Mouse (Mus musculus) T-helper 2 cell (primary cell): ENCODE results near the gene Smarcd1.
"Not testable (repeated sequence)": the region's sequence is repeated elsewhere in the genome, so short reads cannot be mapped to it uniquely, and the experiment has no call there.

Experiments used
- in situ Hi-C: fragments of 300-600 bp; cut with MboI, MseI; formaldehyde crosslinking; loops from one replicate; pipeline ENCODE4 v1.15.1; 2025; ENCODE audit warnings: high pct_unique_total_duplicates

Gene Smarcd1

DNA sequence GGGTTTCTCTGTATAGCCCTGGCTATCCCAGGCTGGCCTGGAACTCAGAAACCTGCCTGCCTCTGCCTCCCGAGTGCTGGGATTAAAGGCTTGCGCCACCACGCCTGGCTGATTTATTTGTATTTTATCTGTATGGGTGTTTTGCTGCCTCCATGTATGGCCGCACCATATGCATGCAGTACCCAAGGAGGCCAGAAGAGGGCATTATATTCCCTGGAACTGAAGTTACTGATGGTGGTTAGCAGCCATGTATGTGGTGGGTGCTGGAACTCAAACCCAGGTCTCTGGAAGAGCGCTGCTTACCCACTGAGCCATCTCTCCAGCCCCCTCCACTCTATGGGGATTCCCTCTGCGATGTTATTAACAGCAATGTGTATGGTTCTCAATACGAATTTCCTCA, 19.0 kb upstream of the Smarcd1 start:
- in situ Hi-C loops = loop anchor here (10.0 kb wide), 1 partner anchor 1192 kb away; no protein-coding TSS in a partner anchor

DNA sequence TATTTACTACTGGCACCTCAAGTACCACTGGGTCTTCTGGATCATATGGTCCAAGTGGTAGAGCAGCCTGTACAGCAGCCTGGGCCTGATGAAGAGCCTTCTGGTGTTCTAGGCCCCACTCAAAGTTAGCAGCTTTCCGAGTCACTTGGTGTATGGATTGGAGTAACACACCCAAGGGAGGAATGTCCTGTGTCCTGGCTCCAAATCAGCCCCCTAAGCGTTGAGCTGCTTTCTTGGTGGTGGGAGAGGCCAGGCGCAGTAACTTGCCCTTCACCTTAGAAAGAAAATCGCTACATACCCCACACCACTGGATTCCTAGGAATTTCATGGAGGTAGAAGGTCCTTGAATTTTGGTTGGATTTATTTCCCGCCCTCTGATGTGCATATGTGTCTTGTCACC, 17.8 kb upstream of the Smarcd1 start:
- in situ Hi-C loops = loop anchor here (10.0 kb wide), 1 partner anchor 1191 kb away; no protein-coding TSS in a partner anchor

DNA sequence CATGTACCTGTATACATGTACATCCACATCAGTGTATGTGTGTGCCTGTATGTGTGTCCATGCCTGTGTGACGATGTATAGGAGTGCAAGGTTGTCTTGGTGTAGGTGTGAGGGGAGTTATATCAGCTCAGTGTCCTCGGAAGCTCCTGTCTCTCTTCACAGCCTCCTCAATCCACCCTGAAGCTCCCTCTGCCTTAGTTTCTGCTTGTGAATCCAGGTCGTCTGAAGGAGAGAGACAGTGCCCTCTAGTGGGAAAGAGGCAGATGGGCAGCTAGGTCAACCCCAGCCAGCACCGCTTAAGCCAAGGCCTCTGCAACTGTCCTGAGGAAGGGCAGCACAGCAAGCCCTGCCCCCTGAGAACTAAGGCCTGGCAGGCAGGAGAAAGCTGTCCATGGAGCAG, 13.2 kb upstream of the Smarcd1 start:
- in situ Hi-C loops = loop anchor here (10.0 kb wide), 1 partner anchor 1186 kb away; no protein-coding TSS in a partner anchor

DNA sequence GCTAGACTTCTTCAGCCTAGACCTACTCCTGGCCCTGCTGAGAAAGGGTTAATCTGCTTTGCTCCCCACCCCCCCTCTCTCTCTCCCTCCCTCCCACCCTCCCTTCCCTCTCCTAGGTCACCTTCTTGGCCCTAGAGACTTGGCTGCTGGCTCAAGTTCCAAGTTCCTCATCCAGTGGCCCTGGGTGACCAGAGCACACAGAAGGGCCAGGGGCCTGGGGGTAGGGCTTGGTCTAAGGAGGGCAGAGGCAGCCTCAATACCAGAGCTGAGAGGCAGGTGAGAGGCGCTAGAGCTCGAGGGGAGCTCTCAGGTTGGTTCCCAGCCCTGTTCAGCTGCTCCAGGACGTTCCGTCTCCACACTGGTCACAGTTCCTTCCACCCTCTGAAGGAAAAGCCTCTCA, 11.0 kb upstream of the Smarcd1 start:
- in situ Hi-C loops = no loop called here

DNA sequence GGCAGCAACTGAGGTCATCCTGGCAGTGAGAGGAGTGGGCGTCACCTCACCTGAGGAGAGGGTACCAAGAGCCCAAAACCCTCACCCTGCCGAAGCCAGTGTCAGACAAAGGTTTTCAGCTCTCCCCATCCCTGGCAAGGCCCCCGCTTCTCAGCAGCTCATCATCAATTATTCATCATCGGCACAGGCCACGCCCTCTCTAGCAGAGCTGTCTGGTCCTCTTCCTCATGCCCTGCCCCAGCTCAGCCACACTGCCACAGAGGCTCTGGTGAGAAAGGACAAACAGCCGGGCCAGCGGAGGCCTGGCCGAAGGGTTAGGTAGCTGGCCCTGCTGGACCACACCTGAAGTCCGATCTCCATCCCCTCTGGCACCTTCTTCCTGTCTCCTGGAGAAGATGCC, 10.0 kb upstream of the Smarcd1 start:
- in situ Hi-C loops = no loop called here

DNA sequence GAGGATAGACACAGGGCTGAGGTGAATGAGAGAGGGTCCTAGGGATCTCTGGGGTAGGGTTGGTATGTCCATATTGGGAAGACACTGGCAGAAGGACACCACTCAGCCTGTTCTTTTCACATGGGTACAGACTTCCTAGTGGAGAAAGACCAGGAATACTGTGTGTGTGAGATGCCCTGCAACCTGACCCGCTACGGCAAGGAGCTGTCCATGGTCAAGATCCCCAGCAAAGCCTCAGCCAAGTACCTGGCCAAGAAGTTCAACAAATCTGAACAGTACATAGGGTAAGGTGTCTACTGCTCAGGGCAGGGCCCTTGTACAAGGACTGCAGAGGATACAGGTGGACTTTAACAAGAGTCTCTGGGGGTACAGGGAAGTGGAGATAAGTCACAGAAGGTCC, 4.6 kb upstream of the Smarcd1 start:
- in situ Hi-C loops = no loop called here

DNA sequence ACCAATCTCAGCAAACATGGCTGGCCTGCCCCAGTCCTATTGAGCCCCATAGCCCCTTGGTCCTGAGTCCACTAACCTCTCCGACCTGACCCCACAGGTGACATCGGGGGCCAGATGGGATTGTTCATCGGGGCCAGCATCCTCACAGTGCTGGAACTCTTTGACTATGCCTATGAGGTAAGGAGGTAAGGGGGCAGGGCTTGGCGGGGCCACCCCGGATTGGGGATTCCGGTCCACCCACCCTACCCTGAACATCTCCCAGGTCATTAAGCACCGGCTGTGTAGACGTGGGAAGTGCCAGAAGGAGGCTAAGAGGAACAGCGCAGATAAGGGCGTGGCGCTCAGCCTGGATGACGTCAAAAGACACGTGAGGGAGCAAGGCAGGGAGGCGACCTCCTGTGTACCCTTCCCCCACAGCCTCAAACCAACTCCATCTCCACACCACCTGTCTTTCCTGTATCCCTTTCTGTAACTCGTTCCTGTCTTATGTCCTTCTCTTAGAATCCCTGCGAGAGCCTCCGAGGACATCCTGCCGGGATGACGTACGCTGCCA, 3.3 kb upstream of the Smarcd1 start:
- in situ Hi-C loops = no loop called here

DNA sequence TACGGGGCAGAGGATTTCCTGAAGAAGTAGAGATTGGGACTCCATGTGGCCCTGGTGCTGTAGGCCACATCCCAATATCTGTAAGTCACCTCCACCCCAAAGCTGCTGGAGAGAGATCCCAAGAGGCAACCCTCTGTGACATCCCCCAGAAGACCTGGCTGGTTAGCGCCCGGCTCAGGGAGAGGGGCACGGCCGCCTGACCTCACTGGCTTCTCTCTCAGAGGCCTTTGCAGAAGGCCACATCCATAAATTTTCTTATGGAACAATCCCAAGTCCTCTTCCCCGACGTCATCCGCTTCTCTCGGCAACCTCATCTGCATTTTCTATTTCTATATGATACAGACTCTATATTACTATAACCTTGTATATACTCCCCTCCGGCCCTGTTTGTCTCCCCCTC, 2.2 kb upstream of the Smarcd1 start:
- in situ Hi-C loops = no loop called here

DNA sequence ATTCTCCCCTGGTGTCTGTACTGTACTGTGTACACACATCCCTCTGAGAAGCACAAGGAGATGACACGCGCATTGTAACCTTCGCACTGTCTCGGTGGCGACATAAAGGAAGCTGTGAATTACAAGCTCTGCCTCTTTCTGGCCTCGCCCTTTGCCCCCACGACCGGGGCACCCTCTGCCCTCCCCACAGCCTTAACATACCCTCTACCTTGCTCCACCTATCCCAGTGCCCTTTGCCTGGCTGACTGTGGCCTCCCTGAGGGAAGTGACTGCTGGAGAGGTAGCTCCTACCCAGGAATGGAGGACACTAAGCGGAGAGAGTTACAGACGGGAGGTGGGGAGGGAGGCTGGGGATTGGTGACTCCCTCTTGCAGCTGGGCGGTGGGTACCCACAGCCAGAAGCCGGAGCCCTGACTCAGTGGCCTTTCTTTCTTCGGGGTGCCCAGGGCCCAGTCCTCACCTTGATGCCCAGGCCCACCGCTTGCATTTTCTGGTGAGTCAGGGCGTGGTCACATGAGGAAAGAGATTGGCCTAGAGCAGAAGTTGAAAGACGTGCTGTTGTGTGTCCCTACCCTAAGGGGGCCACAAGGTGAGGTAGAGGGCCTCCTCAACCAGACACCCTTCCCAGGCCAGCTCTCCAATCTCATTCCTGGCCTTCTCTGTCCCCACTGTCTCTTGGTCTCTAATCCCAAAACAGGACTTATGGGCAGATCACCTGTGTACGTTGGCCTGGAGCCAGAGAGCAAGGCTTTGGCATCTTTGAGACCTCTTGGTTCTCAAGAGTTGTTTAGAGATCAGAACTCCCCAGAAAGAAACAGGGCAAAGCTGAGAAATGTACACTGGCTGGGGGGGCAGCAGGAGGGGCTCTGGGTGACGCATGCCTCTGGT, 1.5 kb upstream of the Smarcd1 start:
- in situ Hi-C loops = no loop called here

DNA sequence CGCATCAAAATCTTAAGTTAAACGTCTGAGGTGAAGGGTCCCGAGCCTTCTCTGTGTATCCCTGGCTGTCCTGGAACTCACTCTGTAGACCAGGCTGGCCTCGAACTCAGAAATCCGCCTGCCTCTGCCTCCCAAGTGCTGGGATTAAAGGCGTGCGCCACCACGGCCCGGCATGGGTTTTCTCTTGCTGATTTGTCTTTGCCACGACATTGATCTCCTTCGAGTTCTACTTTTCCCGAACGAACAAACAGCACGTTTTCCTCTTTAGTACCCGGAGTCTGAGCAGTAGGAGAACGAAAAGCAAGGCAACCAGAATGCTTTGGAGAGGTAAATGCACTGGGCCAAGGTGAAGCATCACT, 310 bp upstream of the Smarcd1 start:
- in situ Hi-C loops = not testable (repeated sequence)

DNA sequence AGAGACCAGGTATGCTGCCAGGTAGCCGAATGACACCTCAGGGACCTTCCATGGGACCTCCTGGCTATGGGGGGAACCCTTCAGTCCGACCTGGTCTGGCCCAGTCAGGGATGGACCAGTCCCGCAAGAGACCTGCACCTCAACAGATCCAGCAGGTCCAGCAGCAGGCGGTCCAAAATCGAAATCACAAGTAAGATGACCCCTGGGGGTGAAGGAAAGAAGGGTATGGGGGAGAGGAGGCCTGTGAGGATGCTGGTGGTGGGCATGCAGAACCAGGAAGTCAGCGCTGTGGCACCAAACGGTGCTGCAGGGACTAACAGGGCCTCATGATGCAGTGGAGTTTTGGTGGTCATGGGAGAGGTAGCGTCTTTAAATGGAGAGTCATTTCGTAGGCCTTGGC, 1.2 kb downstream of the Smarcd1 start:
- in situ Hi-C loops = no loop called here

DNA sequence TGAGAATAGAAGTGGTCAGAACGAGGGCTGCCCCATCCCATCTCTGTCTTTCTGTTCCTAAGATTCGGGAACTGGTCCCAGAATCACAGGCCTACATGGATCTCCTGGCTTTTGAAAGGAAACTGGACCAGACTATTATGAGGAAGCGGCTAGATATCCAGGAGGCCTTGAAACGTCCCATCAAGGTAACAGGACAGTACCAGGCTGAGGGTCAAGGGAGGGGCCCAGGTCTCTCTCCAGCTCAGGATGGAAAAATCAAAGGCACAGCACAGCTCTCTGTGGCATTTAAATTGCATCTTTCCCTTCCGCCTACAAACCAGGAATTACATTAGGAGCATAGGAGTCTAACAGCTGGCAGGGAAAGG, 1.7 kb downstream of the Smarcd1 start:
- in situ Hi-C loops = no loop called here

DNA sequence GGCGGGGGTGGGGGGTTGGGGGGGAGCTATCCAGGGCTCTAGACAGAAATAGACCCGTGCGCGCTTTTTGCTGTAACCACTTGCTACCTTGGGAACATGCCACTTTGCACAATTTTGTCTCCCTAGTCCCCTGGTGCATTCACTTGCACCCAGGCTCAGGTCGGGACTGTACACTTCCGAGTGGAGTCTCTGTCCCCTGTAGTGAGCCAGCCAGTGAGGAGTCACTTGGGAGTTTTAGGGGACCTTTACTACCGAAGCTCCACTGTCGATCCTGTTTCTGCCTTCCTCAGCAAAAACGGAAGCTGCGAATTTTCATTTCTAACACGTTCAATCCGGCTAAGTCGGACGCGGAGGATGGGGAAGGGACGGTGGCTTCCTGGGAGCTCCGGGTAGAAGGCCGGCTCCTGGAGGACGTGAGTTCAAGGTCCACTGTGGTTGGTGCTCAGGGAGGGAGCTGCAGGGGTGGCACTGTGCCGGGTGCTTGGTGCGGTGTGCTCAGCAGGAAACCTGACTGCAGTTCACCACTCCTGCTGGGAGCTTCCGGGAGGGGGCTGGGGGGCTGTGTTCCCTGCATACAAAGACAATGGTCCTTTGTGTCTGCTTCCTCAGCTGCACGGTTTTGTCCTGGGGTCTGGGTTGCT, 2.2 kb downstream of the Smarcd1 start:
- in situ Hi-C loops = no loop called here

DNA sequence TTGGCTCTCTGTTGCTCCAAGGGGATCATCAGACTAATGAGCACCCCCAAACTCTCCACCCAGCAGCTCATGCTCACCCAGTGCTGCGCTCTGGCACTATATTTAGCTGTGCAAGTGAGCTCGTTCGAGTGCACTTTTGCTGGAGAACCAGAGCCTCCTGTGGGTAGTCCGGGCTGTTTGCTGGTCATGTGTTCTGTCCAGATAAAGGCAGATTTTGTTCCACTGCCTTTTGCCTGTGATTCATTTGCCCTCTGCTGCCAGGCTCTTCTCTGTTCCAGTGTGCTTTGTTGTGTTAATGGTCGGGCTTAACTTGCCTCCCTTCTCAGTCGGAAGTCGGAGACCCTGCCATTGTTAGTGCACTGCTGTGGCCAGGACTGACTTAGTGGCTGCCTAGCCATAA, 3.0 kb downstream of the Smarcd1 start:
- in situ Hi-C loops = no loop called here

DNA sequence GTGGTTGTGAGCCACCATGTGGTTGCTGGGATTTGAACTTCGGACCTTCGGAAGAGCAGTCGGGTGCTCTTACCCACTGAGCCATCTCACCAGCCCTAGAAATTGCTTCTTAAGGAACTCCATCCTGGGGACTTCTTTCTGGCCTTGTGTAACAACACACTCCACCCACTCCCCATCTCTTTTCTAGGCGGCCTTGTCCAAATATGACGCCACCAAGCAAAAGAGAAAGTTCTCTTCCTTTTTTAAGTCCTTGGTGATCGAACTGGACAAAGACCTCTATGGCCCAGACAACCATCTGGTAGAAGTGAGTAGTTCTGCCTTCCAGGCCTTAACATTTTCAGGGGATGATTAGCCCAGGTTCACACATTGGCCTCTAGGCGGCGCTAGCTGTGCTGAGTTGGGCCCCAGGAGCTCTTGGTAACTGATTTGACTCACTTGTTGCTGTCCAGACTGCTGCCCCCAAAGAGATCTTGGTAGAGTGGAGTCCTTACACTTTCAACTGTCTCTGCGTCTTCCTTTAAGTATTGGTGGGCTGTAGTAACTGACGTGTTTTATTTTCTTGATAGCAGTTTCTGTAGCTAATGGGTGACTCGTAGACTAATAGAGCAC, 3.6 kb downstream of the Smarcd1 start, which contains the start of gene Gm17349:
Gene Gm17349, minus strand, starts transcription at position 51 of the 609 bp plus-strand sequence.
- in situ Hi-C loops = no loop called here

DNA sequence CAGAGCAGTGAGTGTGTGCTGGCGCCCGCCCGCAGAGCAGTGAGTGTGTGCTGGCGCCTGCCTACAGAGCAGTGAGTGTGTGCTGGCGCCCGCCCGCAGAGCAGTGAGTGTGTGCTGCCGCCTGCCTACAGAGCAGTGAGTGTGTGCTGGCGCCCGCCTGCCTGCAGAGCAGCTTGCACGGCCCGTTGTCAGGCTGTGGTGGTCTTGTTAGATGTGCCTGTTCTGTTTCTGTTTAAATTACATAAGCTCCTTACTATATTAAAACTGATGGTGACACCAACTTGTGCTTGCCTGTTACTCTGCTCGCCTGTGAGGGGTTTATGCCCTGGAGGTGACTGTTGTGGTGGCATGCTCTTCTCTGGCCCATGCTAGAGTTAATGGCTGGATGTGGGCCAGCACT, 6.2 kb downstream of the Smarcd1 start:
- in situ Hi-C loops = no loop called here

DNA sequence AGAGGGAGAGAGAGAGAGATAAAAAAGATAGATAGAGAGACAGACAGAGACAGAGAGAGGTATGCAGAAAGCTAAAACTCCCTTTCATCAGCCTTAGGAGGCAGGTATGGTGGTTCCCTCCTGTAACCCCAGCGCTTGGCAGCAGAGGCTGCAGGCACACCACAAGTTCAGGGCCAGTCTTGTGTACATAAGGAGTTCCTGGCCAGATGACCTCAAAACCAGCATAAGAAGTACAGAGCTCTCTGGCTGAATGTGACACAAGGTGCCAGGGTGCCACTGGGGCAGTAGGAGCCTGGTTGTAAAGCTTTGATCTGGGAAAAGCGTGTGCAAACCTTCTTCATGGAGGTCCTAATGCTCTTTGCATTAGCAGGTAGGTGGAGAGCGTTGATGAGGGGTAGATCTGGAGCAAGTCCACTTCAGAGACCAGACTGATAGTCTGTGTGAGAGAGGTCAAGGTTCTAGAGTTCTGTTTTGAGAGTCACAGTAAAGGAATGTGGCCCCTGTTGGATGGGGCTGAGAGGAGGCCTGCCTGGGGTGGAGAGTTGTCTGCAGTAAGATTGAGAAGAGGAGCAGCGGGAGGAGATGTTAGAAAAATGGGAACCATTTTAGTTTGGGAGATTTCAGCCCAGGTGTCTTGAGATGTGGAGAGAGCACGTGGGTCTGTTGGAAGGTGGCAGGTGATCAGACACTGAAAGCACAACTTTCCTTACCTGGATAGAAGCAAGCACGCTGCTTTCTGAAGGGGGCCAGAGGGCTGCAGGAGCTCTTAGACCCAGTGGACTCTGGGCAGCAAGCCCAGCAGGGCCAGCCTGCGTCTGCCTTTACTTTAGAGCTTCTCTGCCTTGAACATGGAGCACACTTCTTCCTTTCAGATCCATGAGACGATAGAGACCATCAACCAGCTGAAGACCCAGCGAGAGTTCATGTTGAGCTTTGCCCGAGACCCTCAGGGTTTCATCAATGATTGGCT, 8.6 kb downstream of the Smarcd1 start:
- in situ Hi-C loops = no loop called here

DNA sequence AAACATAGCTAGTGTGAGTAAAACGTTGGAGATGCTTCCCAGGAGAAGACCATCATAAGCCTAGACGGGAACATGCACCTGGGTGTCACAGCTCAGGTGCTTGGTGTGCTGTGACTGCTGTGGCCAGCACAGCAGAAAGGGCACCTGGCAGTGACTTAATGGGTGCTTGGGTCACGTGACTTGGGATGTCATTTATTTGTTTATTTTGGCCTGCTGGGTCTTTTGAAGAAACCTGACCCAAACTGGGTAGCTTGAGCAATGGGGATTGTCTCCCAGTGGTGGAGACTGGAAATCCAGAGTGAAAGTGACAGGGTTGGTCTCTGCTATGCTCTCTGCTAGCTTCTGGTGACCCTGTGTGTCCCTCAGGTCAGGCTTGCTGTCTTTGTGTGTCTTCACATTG, 9.6 kb downstream of the Smarcd1 start:
- in situ Hi-C loops = no loop called here

DNA sequence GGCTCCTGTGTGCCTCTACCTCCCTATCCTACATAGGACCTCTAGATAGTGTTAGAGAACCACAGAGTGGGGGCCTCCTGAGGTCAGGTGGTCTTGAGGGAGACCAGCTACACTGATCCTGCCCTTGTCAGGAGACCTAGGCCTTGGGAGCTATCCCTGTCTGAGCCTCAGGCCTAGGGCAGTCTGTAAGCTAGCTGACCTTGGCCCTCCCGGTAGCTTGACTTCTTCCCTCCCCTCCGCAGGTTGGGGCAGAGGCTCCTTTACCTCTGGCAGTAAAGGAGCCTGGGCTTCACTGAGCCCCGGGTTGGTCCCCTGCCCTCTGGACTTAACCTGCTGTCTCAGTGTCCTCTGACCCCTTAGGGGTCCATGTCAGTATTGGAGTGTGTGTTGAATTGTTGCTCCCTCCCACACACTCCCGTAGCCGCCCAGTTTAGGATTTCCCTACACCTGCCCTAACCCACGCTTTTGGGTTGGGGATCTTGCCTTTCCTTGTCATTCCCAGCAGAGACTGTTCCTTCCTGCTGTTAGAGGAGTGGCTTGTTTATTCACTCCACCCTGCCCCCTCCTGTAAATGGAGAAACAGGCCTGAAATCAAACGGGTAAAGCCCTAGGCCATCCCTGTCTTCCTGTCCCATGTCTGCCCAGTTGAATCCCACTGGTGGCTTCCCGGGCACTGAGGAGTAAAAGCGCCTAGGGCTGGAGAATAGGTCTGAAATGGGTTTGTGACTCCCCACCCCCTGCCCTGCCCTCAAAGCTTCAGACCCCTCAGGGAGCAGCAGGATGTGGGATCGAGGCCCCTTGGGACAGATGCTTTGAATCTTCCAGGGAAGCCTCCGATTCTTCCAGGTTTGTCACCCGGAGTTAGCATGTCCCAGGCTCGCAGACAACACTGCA, 11.0 kb downstream of the Smarcd1 start:
- in situ Hi-C loops = no loop called here

DNA sequence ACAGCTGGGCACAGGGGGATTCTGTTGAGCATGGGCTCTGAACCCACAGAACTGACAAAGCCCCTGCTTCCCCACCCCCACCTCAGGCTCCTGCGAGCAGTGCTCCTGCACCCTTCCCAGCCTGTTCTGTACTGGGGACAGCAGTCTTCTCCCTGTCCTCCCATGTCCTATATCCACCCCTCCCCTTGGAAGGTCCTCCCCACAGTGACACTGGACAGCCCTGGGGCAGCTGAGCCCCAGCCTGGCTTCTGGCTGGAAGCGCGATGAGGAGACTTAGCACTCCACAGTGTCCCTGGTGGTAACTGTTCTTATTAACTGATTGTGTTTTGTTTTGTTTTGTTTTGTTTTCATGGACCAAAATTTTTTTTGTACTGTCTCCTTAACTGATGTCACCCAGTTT, 11.6 kb downstream of the Smarcd1 start:
- in situ Hi-C loops = no loop called here
